Mouse (Mus musculus) midbrain, embryonic 15.5 days (tissue): ENCODE measurements around the gene Negr1. TPM values are rescaled to one million over a fixed set of nuclear protein-coding genes. Genes with fewer than 3 reads are reported as not detected.
A peak's percentile ranks its signal among the peaks of the same experiment; 100 is the strongest.

Experiments
- ATAC-seq: fragments of 200-750 bp; cut with Nextera tagmentation; replicated peaks from 2 replicates; pipeline ENCODE4 v1.8.0; 2017; ENCODE audit warnings: moderate TSS enrichment
- H3K27ac ChIP-seq: fragments of 300-500 bp; sonication (generic); 2 replicates; pipeline ENCODE4 v1.5.1; 2015; ENCODE audit warnings: mild to moderate bottlenecking, inconsistent platforms
- H3K27me3 ChIP-seq: fragments of 300-500 bp; sonication (generic); replicated peaks from 2 replicates; pipeline ENCODE4 v1.6.1; 2015; ENCODE audit warnings: inconsistent platforms
- H3K36me3 ChIP-seq: fragments of 300-500 bp; sonication (generic); replicated peaks from 2 replicates; pipeline ENCODE4 v1.6.1; 2015; ENCODE audit warnings: inconsistent platforms
- H3K4me1 ChIP-seq: fragments of 300-500 bp; sonication (generic); 2 replicates; pipeline ENCODE4 v1.6.1; 2015; ENCODE audit warnings: inconsistent platforms
- H3K4me2 ChIP-seq: fragments of 300-500 bp; sonication (generic); 2 replicates; pipeline ENCODE4 v1.6.1; 2015; ENCODE audit warnings: inconsistent platforms, mild to moderate bottlenecking, moderate library complexity
- H3K4me3 ChIP-seq: fragments of 300-500 bp; sonication (generic); 2 replicates; pipeline ENCODE4 v1.5.1; 2015; ENCODE audit warnings: mild to moderate bottlenecking, inconsistent platforms
- H3K9ac ChIP-seq: fragments of 300-500 bp; sonication (generic); 2 replicates; pipeline ENCODE4 v1.6.1; 2015; ENCODE audit warnings: mild to moderate bottlenecking, inconsistent platforms
- H3K9me3 ChIP-seq: fragments of 300-500 bp; sonication (generic); 2 replicates; pipeline ENCODE4 v1.6.1; 2016; ENCODE audit warnings: inconsistent platforms
- WGBS: fragments of 180-500 bp; shearing (Covaris S2); methylation state at CpG from one replicate; pipeline ENCODE4 v1.1.7; 2015; ENCODE audit warnings: mixed read lengths; 5-methylcytosine and 5-hydroxymethylcytosine counted together
- polyA plus RNA-seq: library from polyadenylated mRNA; unstranded; fragments of >200 nt; fragmentation: Nextera tagmentation; extraction: Ambion mirVana; gene quantifications from 2 replicates; pipeline ENCODE4 v1.2.1, GENCODE M21; 2015

Gene Negr1
- polyA plus RNA-seq, 1 experiment from 2014 or later, result 69.4 TPM

DNA sequence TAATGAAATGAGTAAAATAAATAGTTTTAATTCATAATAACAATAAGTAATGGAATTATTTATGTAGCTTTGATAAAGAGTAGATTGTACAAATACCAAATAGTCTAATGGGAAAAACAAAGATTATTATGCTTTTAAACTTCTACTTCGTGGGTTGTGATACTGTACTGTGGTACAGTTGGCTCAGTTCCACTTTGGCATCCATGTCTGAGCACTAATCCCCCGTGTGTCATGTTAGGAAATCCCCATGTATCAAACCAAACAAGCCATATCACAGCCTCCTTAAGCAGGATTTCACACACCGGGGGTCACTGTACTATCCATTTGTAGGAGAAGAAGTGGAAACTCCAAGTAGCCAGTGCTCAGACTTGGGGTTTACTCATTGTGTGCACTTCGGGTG lies 329.4 kb downstream of the Negr1 start:
- Histone ChIP-seq H3K36me3 (no peaks in the 10 kb centered on the region), H3K9me3 (no peaks in the 10 kb centered on the region), H3K9ac (no peak overlapping the region), H3K4me2 (no peak overlapping the region), H3K4me3 (no peak overlapping the region), H3K27ac (no peak overlapping the region), H3K4me1 (peaks cover 9% of the 10 kb centered on the region), H3K27me3 (no peaks in the 10 kb centered on the region)
- no peak for ATAC-seq
- WGBS, result 72% methylated on average over 4 of the region's 4 CpGs

DNA sequence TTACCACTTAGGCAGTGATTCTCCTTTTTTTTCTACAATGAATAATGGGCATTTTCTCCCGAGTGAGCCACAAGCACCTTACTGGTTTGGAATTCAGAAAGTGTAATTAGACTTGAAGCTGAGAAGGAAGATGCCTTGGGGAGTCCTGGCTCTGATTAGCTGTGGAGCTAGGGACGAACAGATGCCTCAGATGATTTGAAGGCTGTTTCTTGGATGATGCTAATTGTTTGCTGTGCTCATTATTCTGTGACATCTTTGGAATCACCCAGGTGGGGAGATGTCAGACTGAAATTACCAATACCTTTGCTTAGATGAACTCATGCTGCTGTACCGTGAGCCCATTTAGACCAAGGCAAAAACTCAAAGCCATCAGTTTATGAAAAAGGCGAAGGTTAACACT lies 333.7 kb downstream of the Negr1 start:
- no peaks in the 10 kb centered on the region for H3K9me3 ChIP-seq
- no peak overlapping the region for H3K9ac ChIP-seq
- no peak overlapping the region for H3K4me2 ChIP-seq
- H3K27me3 ChIP-seq, result no peaks in the 10 kb centered on the region
- peaks cover 13% of the 10 kb centered on the region for H3K4me1 ChIP-seq
- WGBS, result 35% methylated on average over 4 of the region's 4 CpGs
- ATAC-seq, result peak; percentile 68; the same call in 1 of the 2 replicates
- no peak overlapping the region for H3K4me3 ChIP-seq
- H3K27ac ChIP-seq, result peak overlapping the region; percentile 53
- H3K36me3 ChIP-seq, result no peaks in the 10 kb centered on the region

DNA sequence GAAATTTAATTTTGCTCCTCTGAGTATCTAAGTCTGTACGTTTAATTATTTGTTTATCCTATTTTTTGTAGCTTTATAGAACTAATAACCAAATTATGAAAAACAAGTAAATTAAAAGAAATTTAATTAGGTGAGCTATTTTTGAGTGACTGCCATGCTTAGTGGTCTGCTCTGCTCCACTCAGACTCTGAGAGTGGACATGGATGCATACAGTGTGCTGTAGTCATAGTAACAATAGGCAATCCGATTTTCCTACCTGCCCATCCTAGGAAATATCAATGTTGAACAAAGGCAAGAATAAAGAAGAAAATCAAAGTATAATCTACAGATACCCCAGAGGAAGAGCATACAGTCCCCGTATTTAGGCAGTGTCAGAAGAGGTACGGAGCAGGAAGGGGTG lies 334.5 kb downstream of the Negr1 start:
- H3K4me3 ChIP-seq, result no peak overlapping the region
- no peaks in the 10 kb centered on the region for H3K9me3 ChIP-seq
- ATAC-seq, result peak; percentile 79
- peaks cover 13% of the 10 kb centered on the region for H3K4me1 ChIP-seq
- H3K9ac ChIP-seq, result no peak overlapping the region
- H3K27ac ChIP-seq, result 0 out of 2 replicates have a peak overlapping the region, but pooled peaks have one; percentile 24
- no peaks in the 10 kb centered on the region for H3K36me3 ChIP-seq
- 64% methylated on average over 4 of the region's 4 CpGs for WGBS
- H3K27me3 ChIP-seq, result no peaks in the 10 kb centered on the region
- H3K4me2 ChIP-seq, result no peak overlapping the region

DNA sequence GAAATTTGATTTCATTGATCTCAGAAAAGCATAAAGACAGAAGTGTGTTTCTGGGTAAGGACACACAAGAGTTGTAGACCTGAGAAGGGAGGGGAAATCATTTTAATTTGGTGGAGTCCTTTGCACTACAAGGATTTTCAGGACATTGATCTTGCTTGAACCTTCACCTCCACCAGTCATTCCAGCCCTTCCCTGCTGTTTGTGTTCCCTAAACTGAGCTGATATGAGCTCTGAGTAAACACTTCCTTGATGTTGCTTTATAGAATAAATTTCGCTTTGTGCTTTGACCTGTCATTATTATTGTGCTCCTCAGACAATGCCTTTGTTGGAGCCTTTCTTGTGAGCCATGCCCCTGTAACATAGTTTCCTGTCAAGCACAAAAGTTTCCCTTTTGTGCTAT lies 335.0 kb downstream of the Negr1 start:
- Histone ChIP-seq H3K9me3 (no peaks in the 10 kb centered on the region), H3K27ac (peak overlapping the region; percentile 24; the same call in 1 of the 2 replicates), H3K36me3 (no peaks in the 10 kb centered on the region), H3K4me2 (no peak overlapping the region), H3K27me3 (no peaks in the 10 kb centered on the region), H3K4me3 (no peak overlapping the region), H3K4me1 (peaks cover 13% of the 10 kb centered on the region), H3K9ac (no peak overlapping the region)
- 64% methylated on average over 1 of the region's 1 CpGs for WGBS
- ATAC-seq, result no peak

DNA sequence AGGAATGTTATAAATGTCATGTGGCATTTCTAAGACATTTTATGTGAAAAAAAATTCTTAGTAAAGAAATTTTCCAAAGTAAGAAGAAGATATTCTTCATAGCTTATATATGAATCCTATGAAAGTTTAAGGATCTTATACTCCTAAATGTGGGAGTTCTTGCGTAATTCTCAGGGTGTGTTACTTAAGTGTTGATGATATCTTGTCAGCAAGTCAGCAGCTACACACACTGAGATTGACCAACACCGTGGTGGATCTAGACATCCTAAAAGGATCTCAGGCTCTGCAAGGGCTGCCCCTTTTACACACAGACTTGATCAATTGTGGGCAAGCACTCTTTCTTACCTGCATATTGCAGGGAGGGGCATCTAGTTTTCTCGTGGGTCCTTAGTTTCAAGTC lies 339.5 kb downstream of the Negr1 start:
- Histone ChIP-seq H3K36me3 (no peaks in the 10 kb centered on the region), H3K27me3 (no peaks in the 10 kb centered on the region), H3K9ac (no peak overlapping the region), H3K4me3 (no peak overlapping the region), H3K9me3 (no peaks in the 10 kb centered on the region), H3K4me1 (peaks cover 7% of the 10 kb centered on the region; the same call in 1 of the 2 replicates), H3K4me2 (no peak overlapping the region), H3K27ac (no peak overlapping the region)
- ATAC-seq, result no peak
- 93% methylated on average over 3 of the region's 3 CpGs for WGBS

DNA sequence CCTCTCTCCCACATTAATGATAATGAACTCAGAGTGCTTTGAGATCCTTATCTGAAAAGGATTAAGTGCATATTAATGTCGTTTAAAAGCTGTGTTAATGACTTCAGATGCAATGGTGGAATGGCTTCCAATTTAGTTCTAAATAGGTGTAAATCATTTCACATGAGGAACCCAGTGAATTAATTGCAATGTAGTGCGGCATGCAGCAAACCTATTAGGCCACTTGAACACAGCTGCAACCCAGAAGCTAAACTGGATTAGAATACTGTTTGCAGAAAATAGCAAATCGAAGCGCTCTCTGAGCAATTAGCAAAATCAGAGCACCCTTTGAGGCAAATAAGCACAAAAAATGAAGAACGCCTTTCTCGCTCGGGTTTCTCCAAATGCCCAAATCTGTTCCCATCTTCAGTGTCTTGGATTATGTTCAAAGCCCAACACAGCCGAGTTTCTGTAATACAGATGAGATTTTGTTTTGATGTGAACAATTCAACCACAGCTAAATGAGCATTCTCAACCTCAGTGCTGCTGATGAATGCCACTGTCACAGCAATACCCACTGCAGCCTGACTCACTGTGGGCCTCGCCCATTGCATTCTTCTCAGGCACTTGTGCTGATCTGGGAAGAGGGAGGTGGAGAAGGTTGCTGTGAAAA lies 342.5 kb downstream of the Negr1 start:
- H3K9me3 ChIP-seq, result no peaks in the 10 kb centered on the region
- H3K9ac ChIP-seq, result no peak overlapping the region
- H3K27ac ChIP-seq, result peak overlapping the region; percentile 56
- no peak overlapping the region for H3K4me2 ChIP-seq
- H3K4me1 ChIP-seq, result 0 out of 2 replicates have a peak, but pooled peaks cover 2% of the 10 kb centered on the region
- no peaks in the 10 kb centered on the region for H3K27me3 ChIP-seq
- H3K36me3 ChIP-seq, result no peaks in the 10 kb centered on the region
- no peak overlapping the region for H3K4me3 ChIP-seq
- WGBS, result 50% methylated on average over 9 of the region's 9 CpGs
- peak; percentile 78 for ATAC-seq

DNA sequence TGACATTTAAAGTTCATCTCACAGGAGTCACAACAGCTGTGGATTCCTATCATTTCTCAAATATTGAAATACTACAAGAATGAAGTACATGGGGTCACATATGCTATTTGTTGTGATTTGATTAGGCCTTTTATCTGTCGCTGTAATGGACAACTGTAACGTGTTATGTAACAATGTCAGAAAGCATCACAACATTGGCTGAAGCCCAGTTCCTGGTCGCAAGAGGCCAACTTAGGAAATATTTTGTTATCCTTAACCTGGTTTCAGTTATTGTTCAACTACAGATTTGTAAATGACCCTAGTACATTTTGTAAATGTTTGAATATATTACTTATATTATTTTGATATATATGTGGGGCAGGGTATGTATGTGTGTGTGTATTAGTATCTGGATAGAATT lies 351.2 kb downstream of the Negr1 start:
- no peak overlapping the region for H3K4me2 ChIP-seq
- no peaks in the 10 kb centered on the region for H3K9me3 ChIP-seq
- 87% methylated on average over 3 of the region's 3 CpGs for WGBS
- no peak for ATAC-seq
- H3K4me1 ChIP-seq, result no peaks in the 10 kb centered on the region
- H3K4me3 ChIP-seq, result no peak overlapping the region
- H3K27me3 ChIP-seq, result no peaks in the 10 kb centered on the region
- H3K27ac ChIP-seq, result no peak overlapping the region
- H3K9ac ChIP-seq, result no peak overlapping the region
- H3K36me3 ChIP-seq, result no peaks in the 10 kb centered on the region

DNA sequence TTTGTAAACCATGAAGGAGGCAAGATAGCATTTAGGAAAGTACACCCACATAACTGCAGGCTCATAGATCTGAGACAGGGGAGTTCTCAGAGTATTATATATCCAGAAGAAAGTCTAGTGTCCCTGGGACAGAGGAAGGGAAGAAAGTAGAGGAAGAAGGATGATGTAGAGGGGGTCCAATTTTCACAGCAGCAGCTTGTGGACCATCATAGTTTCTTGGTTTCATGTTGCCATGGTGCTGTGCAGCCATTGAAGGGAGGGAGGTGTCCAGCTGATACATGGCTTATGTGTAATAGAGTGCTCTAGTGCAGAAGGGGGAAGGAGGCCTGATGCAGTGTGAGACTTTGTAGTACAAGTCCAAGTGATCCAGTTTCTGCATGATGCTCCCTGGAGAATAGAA lies 359.8 kb downstream of the Negr1 start:
- Histone ChIP-seq H3K27me3 (no peaks in the 10 kb centered on the region), H3K27ac (no peak overlapping the region), H3K4me3 (no peak overlapping the region), H3K4me1 (no peaks in the 10 kb centered on the region), H3K4me2 (no peak overlapping the region), H3K36me3 (no peaks in the 10 kb centered on the region), H3K9me3 (no peaks in the 10 kb centered on the region), H3K9ac (no peak overlapping the region)
- no peak for ATAC-seq

DNA sequence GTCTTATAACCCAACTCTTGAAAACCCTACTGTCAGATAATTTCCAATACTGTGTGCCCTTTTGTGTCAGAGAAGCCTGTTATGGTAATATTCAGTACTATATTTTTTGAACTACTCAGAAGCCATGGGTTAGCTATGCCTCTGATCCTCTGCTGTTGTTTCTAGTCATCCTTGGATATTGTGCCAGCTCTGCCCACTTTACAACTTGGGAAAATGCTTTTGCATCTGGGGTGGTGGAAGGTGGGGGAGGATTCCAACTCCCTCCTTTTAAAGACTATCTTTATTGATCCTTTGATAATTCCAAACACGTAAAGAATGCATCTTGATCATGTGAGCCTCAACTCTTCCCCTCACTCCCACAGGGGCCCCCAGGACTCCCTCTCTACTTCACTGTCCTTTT lies 361.6 kb downstream of the Negr1 start:
- no peak overlapping the region for H3K27ac ChIP-seq
- H3K27me3 ChIP-seq, result no peaks in the 10 kb centered on the region
- H3K9ac ChIP-seq, result no peak overlapping the region
- no peak overlapping the region for H3K4me2 ChIP-seq
- H3K9me3 ChIP-seq, result no peaks in the 10 kb centered on the region
- H3K4me1 ChIP-seq, result no peaks in the 10 kb centered on the region
- 69% methylated on average over 1 of the region's 1 CpGs for WGBS
- H3K36me3 ChIP-seq, result no peaks in the 10 kb centered on the region
- ATAC-seq, result no peak
- H3K4me3 ChIP-seq, result no peak overlapping the region

DNA sequence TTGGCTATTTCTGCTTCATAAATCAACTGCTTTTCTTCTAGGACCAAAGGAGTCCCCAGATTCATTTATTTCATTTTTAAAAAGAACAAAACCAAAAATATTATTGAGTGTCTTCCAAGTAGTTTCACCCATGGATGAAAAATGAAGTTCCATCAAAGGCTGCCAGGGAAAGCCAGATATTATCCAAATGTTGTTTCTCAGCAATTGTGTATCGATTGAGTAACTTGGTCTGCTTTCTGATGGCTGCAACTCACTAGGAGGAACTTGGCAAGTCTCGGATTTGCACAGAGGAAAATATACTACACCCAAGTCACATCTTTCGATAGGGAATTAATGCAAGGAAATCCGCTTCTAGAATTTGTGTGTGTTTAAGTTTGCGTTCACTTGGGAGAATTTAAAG lies 363.5 kb downstream of the Negr1 start:
- no peak overlapping the region for H3K4me3 ChIP-seq
- H3K27ac ChIP-seq, result no peak overlapping the region
- H3K27me3 ChIP-seq, result no peaks in the 10 kb centered on the region
- H3K4me2 ChIP-seq, result no peak overlapping the region
- H3K4me1 ChIP-seq, result no peaks in the 10 kb centered on the region
- 93% methylated on average over 5 of the region's 5 CpGs for WGBS
- H3K36me3 ChIP-seq, result no peaks in the 10 kb centered on the region
- no peak for ATAC-seq
- H3K9ac ChIP-seq, result no peak overlapping the region
- no peaks in the 10 kb centered on the region for H3K9me3 ChIP-seq

DNA sequence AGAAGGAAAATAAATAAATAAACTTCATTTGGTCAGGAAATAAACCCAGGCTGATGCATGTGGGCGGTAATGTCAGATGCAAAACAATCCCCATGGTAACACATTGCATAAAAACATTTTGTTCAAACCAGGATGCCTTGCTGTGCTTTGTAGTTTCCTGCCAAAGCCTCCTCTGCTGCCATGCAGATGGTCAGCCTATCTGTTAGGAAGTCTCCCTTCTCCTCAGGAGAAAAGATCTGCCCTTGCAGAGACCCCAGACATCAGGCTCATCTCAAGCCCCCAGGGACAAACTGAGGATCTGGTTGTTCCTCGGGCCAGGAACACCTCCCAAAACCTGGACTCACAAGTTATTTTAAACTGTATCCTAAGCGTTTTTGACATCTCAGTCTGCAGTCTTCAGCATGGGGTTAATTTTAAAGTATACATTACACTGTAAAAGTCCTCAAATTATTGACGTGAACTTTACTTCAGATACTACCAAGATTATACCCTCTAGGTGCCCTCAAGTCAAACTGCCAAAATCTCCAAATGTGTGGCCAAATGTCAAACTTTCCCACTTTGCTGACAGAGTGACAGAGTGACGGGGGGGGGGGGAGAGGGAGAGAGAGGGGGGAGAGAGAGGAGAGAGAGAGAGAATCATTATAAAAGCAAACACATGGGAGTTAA lies 366.9 kb downstream of the Negr1 start:
- no peak for ATAC-seq
- Histone ChIP-seq H3K27me3 (no peaks in the 10 kb centered on the region), H3K9ac (no peak overlapping the region), H3K4me3 (no peak overlapping the region), H3K4me2 (no peak overlapping the region), H3K9me3 (no peaks in the 10 kb centered on the region), H3K4me1 (no peaks in the 10 kb centered on the region), H3K36me3 (no peaks in the 10 kb centered on the region), H3K27ac (no peak overlapping the region)
- WGBS, result 76% methylated on average over 5 of the region's 5 CpGs

DNA sequence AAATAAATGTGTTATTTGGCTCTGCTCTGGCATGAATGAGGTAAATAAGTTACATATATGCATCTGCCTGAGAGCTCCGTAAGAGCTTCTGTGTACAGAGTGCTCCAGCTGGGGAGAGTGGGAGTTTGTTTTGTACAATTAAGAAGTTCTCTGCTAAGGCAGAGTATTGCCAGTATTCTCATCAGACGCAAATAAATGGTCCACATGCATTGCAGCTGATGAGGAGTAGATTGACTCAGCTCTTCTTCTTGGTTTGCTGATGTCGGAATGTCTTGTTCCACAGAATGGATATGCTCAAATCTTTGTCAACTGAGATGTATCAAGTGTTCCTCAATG lies 367.4 kb downstream of the Negr1 start:
- WGBS, result 86% methylated on average over 3 of the region's 3 CpGs
- H3K9me3 ChIP-seq, result no peaks in the 10 kb centered on the region
- no peaks in the 10 kb centered on the region for H3K27me3 ChIP-seq
- no peak overlapping the region for H3K4me3 ChIP-seq
- no peak overlapping the region for H3K9ac ChIP-seq
- no peak overlapping the region for H3K27ac ChIP-seq
- H3K36me3 ChIP-seq, result no peaks in the 10 kb centered on the region
- H3K4me1 ChIP-seq, result no peaks in the 10 kb centered on the region
- ATAC-seq, result no peak
- H3K4me2 ChIP-seq, result no peak overlapping the region
